Mouse (Mus musculus) T-helper 2 cell (primary cell): ENCODE results near the gene Ldha.
"Not testable (repeated sequence)": the region's sequence is repeated elsewhere in the genome, so short reads cannot be mapped to it uniquely, and the experiment has no call there.

Source experiments
- in situ Hi-C: fragments of 300-600 bp; cut with MboI, MseI; formaldehyde crosslinking; loops from one replicate; pipeline ENCODE4 v1.15.1; 2025; ENCODE audit warnings: high pct_unique_total_duplicates

The Ldha gene

GRCm38 (mm10) chr7:46879851-46880250, 38.6 kb downstream of the Ldha start:
- in situ Hi-C loops, result no loop called here

GRCm38 (mm10) chr7:46880992-46881391, 39.7 kb downstream of the Ldha start:
- in situ Hi-C loops, result no loop called here

GRCm38 (mm10) chr7:46881941-46882340, 40.7 kb downstream of the Ldha start:
- in situ Hi-C loops, result not testable (repeated sequence)

GRCm38 (mm10) chr7:46883304-46883703, 42.0 kb downstream of the Ldha start:
- in situ Hi-C loops, result no loop called here

GRCm38 (mm10) chr7:46895511-46895910, 54.2 kb downstream of the Ldha start:
- in situ Hi-C loops, result no loop called here

- in situ Hi-C loops, result no loop called here
Measured at GRCm38 (mm10) chr7:46899343-46899742, 58.1 kb downstream of the Ldha start.
